In genomic region chr16:93998895-93999294, GRCm38 (mm10) we compare ENCODE assay signal across 32 mouse cellular contexts. TPM values are rescaled to one million over a fixed set of nuclear protein-coding genes. Genes with fewer than 3 reads are reported as not detected.
"Had no signal": no experiment of that assay in that cellular context is flagged by ENCODE, and none has a peak within 500 bp of the region (broad histone marks: within the 10 kb centered on the region; RNA-seq: fewer than 3 reads in every experiment).

No protein-coding gene starts in this region.

- H3K9me3 ChIP-seq: heart, embryonic 10.5 days; heart, embryonic 12.5 days; hindbrain, embryonic 13.5 days; hindbrain, embryonic 15.5 days; limb, embryonic 12.5 days; liver, embryonic 13.5 days; liver, embryonic 15.5 days had no signal

- H3K4me2 ChIP-seq: heart, embryonic 12.5 days; hindbrain, embryonic 13.5 days; hindbrain, embryonic 15.5 days; limb, embryonic 12.5 days; liver, embryonic 11.5 days; liver, embryonic 13.5 days; liver, embryonic 15.5 days had no signal

- H3K9ac ChIP-seq: heart, embryonic 12.5 days; hindbrain, embryonic 13.5 days; hindbrain, embryonic 15.5 days; limb, embryonic 12.5 days; liver, embryonic 13.5 days; liver, embryonic 15.5 days had no signal

- H3K4me3 ChIP-seq: gastrocnemius, adult 2 months; heart, embryonic 10.5 days; heart, embryonic 12.5 days; hindbrain, embryonic 13.5 days; hindbrain, embryonic 15.5 days; layer of hippocampus, adult 2 months; left cerebral cortex, adult 2 months; limb, embryonic 12.5 days; liver, embryonic 13.5 days; liver, embryonic 15.5 days had no signal

- ATAC-seq: hindbrain, postnatal 0 days; intestine, embryonic 16.5 days had no signal

- H3K36me3 ChIP-seq: heart, embryonic 10.5 days; heart, embryonic 12.5 days; hindbrain, embryonic 13.5 days; hindbrain, embryonic 15.5 days; limb, embryonic 12.5 days; liver, embryonic 13.5 days; liver, embryonic 15.5 days had no signal

- H3K27ac ChIP-seq: gastrocnemius, adult 2 months; heart, embryonic 10.5 days; hindbrain, embryonic 13.5 days; hindbrain, embryonic 15.5 days; hindbrain, postnatal 0 days; layer of hippocampus, adult 2 months; left cerebral cortex, adult 2 months; limb, embryonic 12.5 days; liver, embryonic 13.5 days; liver, embryonic 15.5 days had no signal

- H3K4me1 ChIP-seq: hindbrain, embryonic 15.5 days; liver, embryonic 13.5 days; liver, embryonic 15.5 days had no signal

- DNase-seq: gastrocnemius, adult 2 months; gastrocnemius, postnatal 10 days; gastrocnemius, postnatal 25 days; heart, adult 18-20 months; heart, postnatal 10 days; heart, postnatal 4 days; kidney, adult 11 months; kidney, adult 2 months; kidney, postnatal 14 days; kidney, postnatal 36 days; left cerebral cortex, postnatal 4 days; liver; liver, embryonic 13.5 days had no signal

- H3K27me3 ChIP-seq: heart, embryonic 12.5 days; hindbrain, embryonic 13.5 days; hindbrain, embryonic 15.5 days; limb, embryonic 12.5 days; liver, embryonic 13.5 days; liver, embryonic 15.5 days had no signal

RNA-seq across cellular contexts. Expression of gene Cldn14, which starts 9.7 kb away (rescaled TPM):
- total RNA-seq: gastrocnemius, adult 2 months; gastrocnemius, postnatal 25 days; granulocyte monocyte progenitor cell, adult 5-6 weeks; heart, adult 18-20 months; heart, adult 8-10 months; heart, postnatal 10 days; heart, postnatal 25 days; heart, postnatal 4 days; hindbrain, postnatal 0 days; left cerebral cortex, postnatal 4 days had no signal
- polyA plus RNA-seq: heart, embryonic 10.5 days; heart, embryonic 12.5 days; heart, embryonic 14.5 days; heart, embryonic 16.5 days; hindbrain, embryonic 11.5 days; hindbrain, embryonic 13.5 days; hindbrain, embryonic 15.5 days; kidney, embryonic 14.5 days; limb, embryonic 12.5 days; limb, embryonic 14.5 days had no signal
